Mouse (Mus musculus) gastrocnemius, adult 2 months (tissue): Measurements from ENCODE around the gene Psg16. TPM values are rescaled to one million over a fixed set of nuclear protein-coding genes. Genes with fewer than 3 reads are reported as not detected.
A peak's percentile ranks its signal among the peaks of the same experiment; 100 is the strongest.

ENCODE experiments used
- DNase-seq: peaks from one replicate; pipeline ENCODE4 v3.0.0; 2022
- H3K27ac ChIP-seq: fragments of 200-600 bp; 2 replicates; pipeline ENCODE4 v1.8.1; 2022; ENCODE audit warnings: mild to moderate bottlenecking
- H3K4me3 ChIP-seq: fragments of 200-600 bp; 2 replicates; pipeline ENCODE4 v1.8.1; 2022; ENCODE audit warnings: mild to moderate bottlenecking, moderate library complexity
- CTCF ChIP-seq: fragments of 200-600 bp; IDR thresholded peaks from 2 replicates; pipeline ENCODE4 v1.8.1; 2022; ENCODE audit warnings: antibody characterized with exemption, mild to moderate bottlenecking, moderate library complexity
- intact Hi-C: fragments of 180-260 bp; cut with DNase I; formaldehyde crosslinking; loops from one replicate; pipeline ENCODE4 v1.15.1; 2025
- total RNA-seq, 2 experiments: library from RNA; stranded (reverse); gene quantifications; 2 replicates each; pipeline ENCODE4 v1.2.3; 2021

Gene Psg16
- total RNA-seq, 2 experiments from 2014 or later = 0.08 to 0.14 TPM

- intact Hi-C loops = no loop called here
- no peak overlapping the region for H3K4me3 ChIP-seq
- H3K27ac ChIP-seq = no peak overlapping the region
- no peak for DNase-seq
- no peak for TF ChIP-seq CTCF
These were observed 28.1 kb upstream of the Psg16 start for GRCm38 (mm10) chr7:17045743-17046142.

- Histone ChIP-seq H3K27ac (no peak overlapping the region), H3K4me3 (no peak overlapping the region)
- no peak for DNase-seq
- TF ChIP-seq CTCF = no peak
- intact Hi-C loops = no loop called here
These were observed 26.7 kb upstream of the Psg16 start for GRCm38 (mm10) chr7:17047041-17047682.

- no peak for TF ChIP-seq CTCF
- Histone ChIP-seq H3K27ac (no peak overlapping the region), H3K4me3 (no peak overlapping the region)
- intact Hi-C loops = loop anchor here (2.0 kb wide), 1 partner anchor 14 kb away; no protein-coding TSS in a partner anchor
- no peak for DNase-seq
These were observed 25.2 kb upstream of the Psg16 start for GRCm38 (mm10) chr7:17048431-17049190.

- Histone ChIP-seq H3K4me3 (no peak overlapping the region), H3K27ac (no peak overlapping the region)
- no peak for TF ChIP-seq CTCF
- DNase-seq = no peak
- intact Hi-C loops = loop anchor here (2.0 to 10.0 kb wide), 2 partner anchors 22 to 1126 kb away; partner anchors contain the start of gene Selenow
These were observed 23.3 kb upstream of the Psg16 start for GRCm38 (mm10) chr7:17050491-17050890.

- TF ChIP-seq CTCF = peak; percentile 73
- DNase-seq = peak; percentile 74
- intact Hi-C loops = loop anchor here (1.0 to 10.0 kb wide), 3 partner anchors 22 to 1126 kb away; partner anchors contain the start of gene Selenow
These were observed 22.8 kb upstream of the Psg16 start for GRCm38 (mm10) chr7:17050933-17051594.

GRCm38 (mm10) chr7:17054325-17054989, 19.4 kb upstream of the Psg16 start:
- no peak for TF ChIP-seq CTCF
- DNase-seq = no peak
- Histone ChIP-seq H3K27ac (no peak overlapping the region), H3K4me3 (no peak overlapping the region)
- intact Hi-C loops = loop anchor here (10.0 kb wide), 1 partner anchor 1130 kb away; the partner anchor contains the start of gene Selenow

More at GRCm38 (mm10) chr7:17050933-17051594, 22.8 kb upstream of the Psg16 start:
- H3K27ac ChIP-seq = no peak overlapping the region
- no peak overlapping the region for H3K4me3 ChIP-seq

GRCm38 (mm10) chr7:17055287-17055946, 18.4 kb upstream of the Psg16 start:
- Histone ChIP-seq H3K27ac (peak overlapping the region; percentile 93), H3K4me3 (peak overlapping the region; percentile 78)
- DNase-seq = no peak
- no peak for TF ChIP-seq CTCF
- intact Hi-C loops = loop anchor here (10.0 kb wide), 1 partner anchor 1131 kb away; the partner anchor contains the start of gene Selenow

GRCm38 (mm10) chr7:17056081-17056581, 17.7 kb upstream of the Psg16 start:
- peak; percentile 92 for DNase-seq
- H3K4me3 ChIP-seq = peak overlapping the region; percentile 78
- intact Hi-C loops = loop anchor here (10.0 kb wide), 1 partner anchor 1131 kb away; the partner anchor contains the start of gene Selenow
- no peak for TF ChIP-seq CTCF
- H3K27ac ChIP-seq = peak overlapping the region; percentile 93

GRCm38 (mm10) chr7:17056601-17057523, 17.0 kb upstream of the Psg16 start:
- Histone ChIP-seq H3K27ac (peak overlapping the region; percentile 93), H3K4me3 (peak overlapping the region; percentile 78)
- peak; percentile 42 for DNase-seq
- intact Hi-C loops = loop anchor here (10.0 kb wide), 1 partner anchor 1132 kb away; the partner anchor contains the start of gene Selenow
- no peak for TF ChIP-seq CTCF

- DNase-seq = peak; percentile 90
- TF ChIP-seq CTCF = peak; percentile 44
- H3K4me3 ChIP-seq = peak overlapping the region; percentile 58
- intact Hi-C loops = loop anchor here (10.0 kb wide), 1 partner anchor 1133 kb away; the partner anchor contains the start of gene Selenow
- H3K27ac ChIP-seq = peak overlapping the region; percentile 93
These were observed 15.7 kb upstream of the Psg16 start for GRCm38 (mm10) chr7:17058071-17058689.
